Mouse (Mus musculus): ENCODE data around the gene Mkrn2os. TPM values are rescaled to one million over a fixed set of nuclear protein-coding genes. Genes with fewer than 3 reads are reported as not detected.

The Mkrn2os gene
- 4.1 TPM for polyA plus RNA-seq (2014; fragmentation: Illumina TruSeq; extraction: RNeasy Lipid Tissue Mini Kit (QIAGEN cat#74804); ENCODE audit: low read depth, low replicate concordance)

DNA sequence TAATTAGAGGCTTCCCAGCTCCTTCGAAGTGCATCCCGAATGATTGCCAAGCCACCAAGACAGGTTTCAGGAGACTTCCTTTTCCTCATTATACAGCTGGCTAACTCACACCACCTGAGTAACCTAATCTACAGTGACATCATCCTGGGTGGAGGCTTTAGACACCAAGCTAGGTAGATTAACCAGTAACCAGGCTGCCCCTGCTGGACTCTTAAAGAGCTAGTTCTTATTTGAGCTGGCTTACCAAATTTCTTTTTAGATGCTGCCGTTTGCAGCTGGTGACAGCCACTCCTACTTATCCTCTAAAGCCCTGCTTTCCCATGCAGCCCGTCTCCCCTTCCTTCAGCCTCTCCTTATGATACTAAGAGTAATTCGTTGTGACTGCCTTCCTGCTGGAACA is at the start of gene Mkrn2os:
Gene Mkrn2os, minus strand, starts transcription at position 119 of the 400 bp plus-strand sequence.

DNA sequence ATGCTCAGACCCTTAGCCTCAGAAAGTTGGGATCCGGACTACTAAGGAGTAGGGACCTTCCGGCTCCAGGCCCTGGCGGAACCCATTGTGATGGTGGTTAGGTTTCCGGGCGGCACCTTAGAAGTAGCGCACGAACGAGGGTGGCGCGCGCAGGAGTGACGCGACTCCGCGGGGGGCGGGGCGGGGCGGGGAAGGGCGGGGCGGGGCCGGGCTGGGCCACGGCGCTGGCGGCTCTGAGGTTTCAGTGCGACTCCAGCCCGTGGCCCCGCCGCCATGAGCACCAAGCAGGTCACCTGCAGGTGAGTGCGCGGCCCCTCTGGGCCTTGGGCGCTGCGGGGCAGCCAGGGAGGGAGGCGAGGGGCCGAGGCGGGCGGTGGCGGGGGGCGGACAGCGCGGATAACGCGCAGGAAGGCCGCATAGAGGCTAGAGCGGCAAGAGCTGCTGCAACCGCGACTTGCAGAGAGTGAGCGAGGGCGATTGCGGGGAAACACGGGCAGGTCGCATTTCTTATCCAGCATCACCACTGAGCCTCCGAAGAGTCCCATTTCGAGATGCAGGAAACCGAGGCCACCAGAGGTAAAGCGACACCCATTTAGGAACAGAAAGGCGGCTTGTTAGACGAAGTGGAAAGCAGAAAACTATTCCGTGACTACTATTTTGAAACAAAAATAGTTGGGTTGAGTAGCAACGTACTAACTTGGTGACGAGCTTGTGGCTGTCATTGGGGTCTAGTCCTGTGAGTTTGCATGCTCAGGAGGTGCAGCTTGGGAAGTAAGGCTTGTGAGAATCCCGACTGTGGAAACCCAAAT is 9.5 kb upstream of the Mkrn2os start, which contains the start of gene Mkrn2:
Gene Mkrn2, plus strand, starts transcription at position 188 of the 809 bp plus-strand sequence.

DNA sequence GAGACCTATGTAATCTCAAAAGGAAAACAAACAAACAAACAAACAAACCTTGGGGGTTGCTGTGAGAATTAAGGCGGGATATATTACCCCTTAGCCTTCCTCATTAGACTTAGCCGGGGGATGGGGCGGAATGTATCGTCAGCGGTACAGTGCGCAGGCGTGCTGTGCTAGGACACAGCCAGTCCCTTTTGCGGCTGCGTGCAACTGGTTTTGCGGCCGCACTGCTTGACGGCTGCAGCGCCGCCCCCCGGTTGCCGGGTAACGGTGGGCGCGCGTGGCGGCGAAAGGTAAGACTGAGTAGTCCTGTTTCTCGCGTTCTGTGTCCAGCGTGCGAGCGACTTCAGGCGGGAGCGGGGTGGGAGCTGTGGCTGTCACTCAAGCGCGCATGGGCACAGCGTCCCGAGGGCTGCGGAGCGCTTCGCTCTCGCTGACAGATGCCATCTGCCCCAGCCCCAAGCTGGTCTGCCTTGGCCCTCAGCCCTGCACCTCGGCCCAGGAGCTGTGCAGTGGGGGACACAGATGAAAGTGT is 47.9 kb downstream of the Mkrn2os start, which contains the start of gene Tsen2:
Gene Tsen2, plus strand, starts transcription at position 223 of the 529 bp plus-strand sequence.

Other genes starting within 250 kb of the Mkrn2os start
- 5.6 TPM for gene Pparg, start 231.6 kb downstream of the Mkrn2os start, polyA plus RNA-seq (2014; fragmentation: Illumina TruSeq; extraction: RNeasy Lipid Tissue Mini Kit (QIAGEN cat#74804); ENCODE audit: low read depth, low replicate concordance)
- 2.3 TPM for gene Tsen2, start 47.9 kb downstream of the Mkrn2os start, polyA plus RNA-seq (2014; fragmentation: Illumina TruSeq; extraction: RNeasy Lipid Tissue Mini Kit (QIAGEN cat#74804); ENCODE audit: low read depth, low replicate concordance)
- 7.3 TPM for gene Mkrn2, start 9.3 kb upstream of the Mkrn2os start, polyA plus RNA-seq (2014; fragmentation: Illumina TruSeq; extraction: RNeasy Lipid Tissue Mini Kit (QIAGEN cat#74804); ENCODE audit: low read depth, low replicate concordance)
- 27.1 TPM for gene Raf1, start 84.1 kb upstream of the Mkrn2os start, polyA plus RNA-seq (2014; fragmentation: Illumina TruSeq; extraction: RNeasy Lipid Tissue Mini Kit (QIAGEN cat#74804); ENCODE audit: low read depth, low replicate concordance)
- not detected for gene Tmem40, start 169.8 kb upstream of the Mkrn2os start, polyA plus RNA-seq (2014; fragmentation: Illumina TruSeq; extraction: RNeasy Lipid Tissue Mini Kit (QIAGEN cat#74804); ENCODE audit: low read depth, low replicate concordance)
- 2.6 TPM for gene Cand2, start 182.0 kb upstream of the Mkrn2os start, polyA plus RNA-seq (2014; fragmentation: Illumina TruSeq; extraction: RNeasy Lipid Tissue Mini Kit (QIAGEN cat#74804); ENCODE audit: low read depth, low replicate concordance)
- 125 TPM for gene Rpl32, start 216.2 kb upstream of the Mkrn2os start, polyA plus RNA-seq (2014; fragmentation: Illumina TruSeq; extraction: RNeasy Lipid Tissue Mini Kit (QIAGEN cat#74804); ENCODE audit: low read depth, low replicate concordance)
- gene Efcab12, start 245.8 kb upstream of the Mkrn2os start, polyA plus RNA-seq (2014; fragmentation: Illumina TruSeq; extraction: RNeasy Lipid Tissue Mini Kit (QIAGEN cat#74804); ENCODE audit: low read depth, low replicate concordance): 0.61 TPM

All from kidney, adult 10 weeks (tissue).